Mouse (Mus musculus) adrenal gland, postnatal 0 days (tissue): ENCODE results near the gene Snapc4. TPM values are rescaled to one million over a fixed set of nuclear protein-coding genes. Genes with fewer than 3 reads are reported as not detected.

ENCODE experiments used
- polyA plus RNA-seq: library from polyadenylated mRNA; unstranded; fragments of >200 nt; fragmentation: Nextera tagmentation; extraction: Ambion mirVana; gene quantifications from 2 replicates; pipeline ENCODE4 v1.2.1, GENCODE M21; 2015

The Snapc4 gene
- 9.4 and 15.4 TPM in 2 replicates for polyA plus RNA-seq

DNA sequence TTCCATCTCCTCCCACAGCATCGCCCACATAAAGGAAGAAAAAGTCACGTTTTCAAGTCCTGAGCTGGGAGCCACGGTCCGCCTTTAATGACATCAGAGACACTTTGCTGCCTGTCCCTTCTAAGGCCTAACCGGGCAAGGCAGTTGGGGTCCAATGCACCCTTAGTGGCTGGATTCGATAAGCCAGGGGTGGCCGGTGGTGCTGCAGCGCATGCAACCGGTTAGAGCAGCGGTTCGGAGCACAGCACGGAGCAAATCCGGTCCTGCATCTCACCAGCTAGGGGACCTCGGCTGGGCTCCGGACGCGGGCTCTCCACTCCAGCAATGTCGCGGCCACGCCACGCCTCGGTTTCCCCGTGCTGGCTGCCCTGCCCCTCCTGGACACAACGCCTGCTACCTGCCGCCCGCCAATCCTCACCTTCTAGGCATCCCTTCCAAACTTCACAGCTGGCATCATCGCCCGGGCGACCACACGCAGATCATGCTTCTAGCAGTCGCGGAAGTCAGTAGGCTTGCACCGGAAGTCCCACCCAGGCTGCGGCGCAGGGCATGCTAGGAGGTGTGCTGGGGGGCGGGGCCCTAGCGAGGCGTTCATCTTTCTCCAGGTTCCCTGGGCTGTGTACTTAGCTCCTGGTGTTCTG, at the start of gene Snapc4:
TSS of gene Snapc4 (minus strand) at position 523 of the 641 bp plus-strand sequence.

DNA sequence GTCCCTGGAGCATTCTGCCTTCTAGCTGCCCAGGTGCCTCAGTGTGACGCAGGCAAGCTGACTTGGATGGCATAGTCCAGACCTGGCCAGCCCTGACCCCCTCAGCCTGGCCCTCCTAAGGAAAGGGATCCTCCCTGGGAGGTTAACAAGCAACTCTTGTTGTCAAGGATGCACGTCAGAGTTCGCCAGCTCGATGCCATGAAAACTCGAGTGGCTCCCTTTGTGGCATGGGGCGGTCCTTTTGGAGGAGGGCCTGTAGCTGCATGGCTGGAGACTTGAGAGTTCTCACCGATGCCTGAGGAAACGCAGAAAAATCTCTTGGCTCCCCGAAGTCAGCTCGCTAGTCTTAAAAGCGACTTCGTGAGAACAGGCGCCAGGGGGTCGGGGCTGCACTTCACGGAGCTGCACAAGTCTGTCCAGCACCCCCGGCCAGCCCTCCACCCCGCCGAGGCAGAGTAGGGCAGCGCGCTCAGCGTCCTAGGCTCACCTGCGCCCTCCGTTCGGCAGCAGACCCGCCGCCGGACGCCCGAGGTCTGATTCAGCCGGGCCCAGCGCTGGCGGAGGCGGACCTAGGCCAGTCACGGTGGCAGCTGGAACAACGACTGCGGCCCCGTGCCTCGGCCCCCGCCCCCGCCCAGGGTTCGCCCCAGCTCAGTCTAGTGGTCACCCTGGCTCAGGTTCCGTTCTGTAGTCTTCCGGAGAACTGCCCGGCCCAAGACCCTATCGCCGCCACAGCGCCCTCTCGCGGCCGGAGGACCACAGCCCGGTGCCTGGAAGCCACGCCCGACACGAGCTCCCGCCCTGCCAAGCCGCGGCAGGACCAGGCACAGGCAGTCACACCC, 28.3 kb upstream of the Snapc4 start, which contains the start of gene Inpp5e:
TSS of gene Inpp5e (minus strand) at position 689 of the 842 bp plus-strand sequence.

DNA sequence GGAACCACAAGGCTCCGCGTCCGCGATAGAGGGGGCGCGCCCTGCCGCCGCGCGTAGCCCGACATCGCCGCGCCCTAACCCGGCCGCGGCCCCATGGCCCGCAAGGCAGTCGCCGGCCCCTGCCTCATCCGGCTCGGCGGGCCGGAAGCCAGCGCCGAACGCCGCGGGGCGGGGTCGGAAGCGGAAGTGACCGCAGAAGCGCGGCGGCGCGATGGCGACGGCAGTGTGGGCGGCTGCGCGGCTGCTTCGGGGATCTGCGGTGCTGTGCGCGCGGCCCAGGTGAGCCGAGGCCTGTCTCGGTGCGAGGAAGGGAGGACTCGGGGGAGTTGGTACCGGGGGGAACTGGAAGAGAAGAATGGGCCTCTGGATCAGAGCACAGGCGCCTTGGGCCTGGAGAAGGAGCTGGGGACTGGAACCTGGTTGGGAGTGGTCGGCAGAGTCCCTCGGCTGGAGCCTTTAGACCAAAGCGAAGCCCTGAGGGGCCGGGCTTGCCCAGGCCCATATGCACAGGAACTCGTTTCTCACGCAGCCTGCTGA, 8.8 kb upstream of the Snapc4 start, which contains the start of the genes Entr1 and Pmpca:
TSS of gene Entr1 (minus strand) at position 163 of the 537 bp plus-strand sequence.
TSS of gene Pmpca (plus strand) at position 186 of the 537 bp plus-strand sequence.

DNA sequence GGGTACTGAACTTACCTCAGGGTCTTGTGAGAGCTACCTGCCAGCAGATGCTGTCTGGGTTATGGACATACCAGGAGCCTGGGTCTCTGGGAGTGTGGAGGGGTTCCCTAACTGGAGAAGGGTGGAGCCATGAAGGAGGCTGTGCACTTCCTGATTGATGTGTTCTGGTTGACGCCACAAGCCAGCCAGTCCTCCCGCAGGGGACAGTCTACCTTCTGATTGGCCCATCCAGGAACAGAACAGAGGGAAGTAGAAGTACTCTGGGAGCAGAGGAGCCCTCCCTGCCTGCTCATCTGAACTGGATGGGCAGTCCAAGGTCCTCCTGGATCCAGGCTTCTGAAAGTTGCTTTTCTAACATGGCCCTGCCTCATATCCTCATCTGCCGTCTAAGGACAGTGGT, 19.7 kb downstream of the Snapc4 start, which contains the start of gene Card9:
TSS of gene Card9 (minus strand) at position 147 of the 400 bp plus-strand sequence.

DNA sequence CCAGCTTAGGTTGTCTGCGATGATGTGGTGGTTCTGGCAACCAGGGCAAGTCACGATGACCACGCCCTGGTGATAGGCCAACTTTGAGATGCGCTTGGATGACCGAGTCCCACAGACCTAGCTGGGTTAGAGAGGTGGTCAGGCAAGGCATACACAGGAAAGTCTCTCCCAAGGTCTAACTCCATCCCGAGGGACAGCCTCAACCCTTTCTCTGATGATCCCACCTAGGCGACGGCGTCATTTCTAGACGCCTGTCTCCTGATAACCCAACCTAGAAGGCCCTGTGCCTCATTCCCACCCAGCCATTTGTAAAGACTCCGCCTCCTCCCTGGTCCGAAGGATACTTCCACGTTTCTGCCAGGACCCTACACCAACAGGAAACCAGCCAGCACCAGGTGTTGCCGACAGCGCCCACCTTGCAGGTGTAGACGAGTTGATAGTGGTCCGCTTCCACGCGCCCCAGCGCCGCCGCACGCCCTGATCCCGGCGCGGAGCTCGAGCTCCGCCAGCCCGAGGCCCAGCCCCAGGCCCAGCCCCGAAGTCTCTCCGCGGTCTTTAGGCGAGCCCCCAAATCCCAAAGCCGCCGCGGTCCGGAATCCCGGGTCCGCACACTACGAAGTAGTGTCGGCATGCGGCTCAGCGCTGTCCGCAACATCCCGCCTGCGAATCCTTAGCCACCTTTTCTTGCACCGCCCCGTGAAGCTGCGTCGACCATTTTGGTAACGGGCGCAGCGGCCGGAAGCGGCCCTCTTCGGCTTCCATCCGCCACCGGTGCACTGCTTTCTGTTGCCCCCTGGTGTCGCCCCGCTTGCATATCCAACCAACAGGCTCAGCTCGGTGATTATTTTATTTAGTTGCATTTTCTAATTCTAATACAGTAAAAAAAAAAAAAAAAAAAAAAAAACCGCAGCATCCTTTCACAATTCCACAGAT, 28.8 kb downstream of the Snapc4 start, which contains the start of gene Dnlz:
TSS of gene Dnlz (minus strand) at position 753 of the 933 bp plus-strand sequence.

DNA sequence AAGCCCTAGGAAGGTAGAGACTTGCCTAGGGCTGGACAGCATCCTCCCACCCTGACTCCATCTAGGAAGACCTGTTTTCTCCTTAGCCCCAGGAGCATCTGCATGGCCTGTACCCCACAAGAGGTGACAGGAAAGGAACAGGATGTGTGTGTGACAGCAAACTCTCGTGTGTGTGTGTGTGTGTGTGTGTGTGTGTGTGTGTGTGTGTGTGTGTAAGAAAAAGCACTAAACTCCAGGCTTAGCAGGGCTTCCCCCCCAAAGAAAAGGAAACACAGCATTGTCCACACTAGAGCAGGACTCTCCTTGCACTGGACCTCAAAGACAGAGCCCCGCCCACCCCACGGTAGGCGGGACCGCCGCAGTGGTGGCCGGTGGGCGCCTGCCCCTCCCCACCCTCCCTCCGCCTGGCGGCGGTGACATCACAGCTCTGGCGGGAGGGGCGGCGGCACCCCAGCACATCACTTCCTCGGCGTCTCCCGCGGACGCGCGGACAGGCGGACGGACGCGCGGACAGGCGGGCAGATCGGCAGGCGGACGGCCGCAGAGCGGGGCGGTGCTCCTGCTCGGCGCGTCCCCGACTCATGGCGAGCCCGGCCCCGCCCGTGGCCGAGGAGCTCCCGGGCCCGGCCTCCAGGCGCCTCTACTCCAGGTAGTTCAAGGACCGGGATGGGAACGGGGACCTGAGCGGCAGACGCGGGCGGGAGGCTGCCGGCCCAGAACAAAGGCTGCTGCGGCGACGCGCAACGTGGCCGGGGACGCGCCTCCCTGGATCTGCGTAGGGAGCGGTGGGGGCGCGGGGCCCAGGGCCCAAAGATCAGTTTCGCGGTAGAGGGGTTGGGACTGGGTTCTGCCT, 65.2 kb downstream of the Snapc4 start, which contains the start of gene Gpsm1:
TSS of gene Gpsm1 (plus strand) at position 444 of the 853 bp plus-strand sequence.

Other genes starting within 250 kb of the Snapc4 start
- gene Lhx3, start 172.4 kb downstream of the Snapc4 start, polyA plus RNA-seq, result 0.66 and 2.2 TPM in 2 replicates
- gene Qsox2, start 143.1 kb downstream of the Snapc4 start, polyA plus RNA-seq, result 10.6 and 17.5 TPM in 2 replicates
- 0.11 TPM in 2 replicates for gene Ccdc187, start 86.1 kb downstream of the Snapc4 start, polyA plus RNA-seq
- 18.9 and 25.4 TPM in 2 replicates for gene Gpsm1, start 65.1 kb downstream of the Snapc4 start, polyA plus RNA-seq
- 22.9 and 24.7 TPM in 2 replicates for gene Dnlz, start 28.5 kb downstream of the Snapc4 start, polyA plus RNA-seq
- 0.83 and 0.84 TPM in 2 replicates for gene Card9, start 19.7 kb downstream of the Snapc4 start, polyA plus RNA-seq
- 48.6 and 71.9 TPM in 2 replicates for gene Entr1, start 8.7 kb upstream of the Snapc4 start, polyA plus RNA-seq
- gene Pmpca, start 8.7 kb upstream of the Snapc4 start, polyA plus RNA-seq, result 55.5 and 106 TPM in 2 replicates
- 11.2 and 17.7 TPM in 2 replicates for gene Inpp5e, start 28.6 kb upstream of the Snapc4 start, polyA plus RNA-seq
- gene Sec16a, start 64.6 kb upstream of the Snapc4 start, polyA plus RNA-seq, result 9.3 and 10.4 TPM in 2 replicates
- 4.7 and 5.6 TPM in 2 replicates for gene Notch1, start 136.0 kb upstream of the Snapc4 start, polyA plus RNA-seq
- gene Egfl7, start 199.4 kb upstream of the Snapc4 start, polyA plus RNA-seq, result 141 and 155 TPM in 2 replicates
- 0.19 TPM in 1 of 2 replicates, not detected in the other for gene Gm20532, start 206.0 kb upstream of the Snapc4 start, polyA plus RNA-seq
- 63.4 and 95.9 TPM in 2 replicates for gene Agpat2, start 223.8 kb upstream of the Snapc4 start, polyA plus RNA-seq
- 15.9 and 24.8 TPM in 2 replicates for gene Fam69b, start 247.8 kb upstream of the Snapc4 start, polyA plus RNA-seq